Mouse (Mus musculus): ENCODE data around the gene Tmem184b. TPM values are rescaled to one million over a fixed set of nuclear protein-coding genes. Genes with fewer than 3 reads are reported as not detected.

Gene Tmem184b
- total and polyA plus RNA-seq, 3 experiments, result 1.9 to 13.8 (median 11.3) TPM

DNA sequence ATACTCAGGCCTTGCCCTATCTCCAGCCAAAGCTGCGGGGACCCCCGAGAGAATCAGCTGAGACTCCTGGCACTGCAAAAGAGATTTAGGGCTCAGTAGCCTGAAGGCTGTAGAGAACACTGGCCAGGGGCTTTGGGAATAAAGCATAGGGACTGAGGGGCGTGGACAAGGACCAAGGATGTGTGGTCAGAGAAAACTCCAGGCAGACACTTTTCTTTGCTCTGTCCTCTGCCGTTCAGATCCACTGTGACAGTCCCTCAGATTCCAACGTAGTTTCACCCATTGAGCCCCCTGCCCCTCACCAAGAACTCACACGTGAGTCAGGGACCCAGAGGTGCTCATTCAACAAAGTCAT is 38.9 kb upstream of the Tmem184b start:
- TF ChIP-seq CTCF (IDR thresholded peaks at IDR 0.05; ENCODE audit: low read depth, low read length), result no peak
- TF ChIP-seq GATA2 (IDR thresholded peaks at IDR 0.05; ENCODE audit: borderline replicate concordance, low read depth, low read length), result no peak
- TF ChIP-seq POLR2AphosphoS5 (IDR thresholded peaks at IDR 0.05; ENCODE audit: insufficient replicate concordance, low read depth, low read length), result no peak
- TF ChIP-seq GATA1 (IDR thresholded peaks at IDR 0.05; ENCODE audit: borderline replicate concordance, low read length), result no peak
- no peak for TF ChIP-seq TAL1 (conservative IDR thresholded peaks at IDR 0.05; ENCODE audit: low read depth, low read length)
- Histone ChIP-seq H3K4me1 (ENCODE audit: insufficient read depth, low read depth, low read length) (no peaks in the 10 kb centered on the region), H3K9me3 (replicated peaks) (no peaks in the 10 kb centered on the region), H3K36me3 (replicated peaks) (no peaks in the 10 kb centered on the region), H3K4me3 (ENCODE audit: low read depth, low read length) (no peak overlapping the region), H3K27me3 (ENCODE audit: insufficient read depth, low read length) (peaks cover 43% of the 10 kb centered on the region)
- ATAC-seq (ENCODE audit: extremely low read depth, insufficient number of reproducible peaks, low FRiP score, poor library complexity, severe bottlenecking), result no peak
- DNase-seq (ENCODE audit: low spot score), result no peak

DNA sequence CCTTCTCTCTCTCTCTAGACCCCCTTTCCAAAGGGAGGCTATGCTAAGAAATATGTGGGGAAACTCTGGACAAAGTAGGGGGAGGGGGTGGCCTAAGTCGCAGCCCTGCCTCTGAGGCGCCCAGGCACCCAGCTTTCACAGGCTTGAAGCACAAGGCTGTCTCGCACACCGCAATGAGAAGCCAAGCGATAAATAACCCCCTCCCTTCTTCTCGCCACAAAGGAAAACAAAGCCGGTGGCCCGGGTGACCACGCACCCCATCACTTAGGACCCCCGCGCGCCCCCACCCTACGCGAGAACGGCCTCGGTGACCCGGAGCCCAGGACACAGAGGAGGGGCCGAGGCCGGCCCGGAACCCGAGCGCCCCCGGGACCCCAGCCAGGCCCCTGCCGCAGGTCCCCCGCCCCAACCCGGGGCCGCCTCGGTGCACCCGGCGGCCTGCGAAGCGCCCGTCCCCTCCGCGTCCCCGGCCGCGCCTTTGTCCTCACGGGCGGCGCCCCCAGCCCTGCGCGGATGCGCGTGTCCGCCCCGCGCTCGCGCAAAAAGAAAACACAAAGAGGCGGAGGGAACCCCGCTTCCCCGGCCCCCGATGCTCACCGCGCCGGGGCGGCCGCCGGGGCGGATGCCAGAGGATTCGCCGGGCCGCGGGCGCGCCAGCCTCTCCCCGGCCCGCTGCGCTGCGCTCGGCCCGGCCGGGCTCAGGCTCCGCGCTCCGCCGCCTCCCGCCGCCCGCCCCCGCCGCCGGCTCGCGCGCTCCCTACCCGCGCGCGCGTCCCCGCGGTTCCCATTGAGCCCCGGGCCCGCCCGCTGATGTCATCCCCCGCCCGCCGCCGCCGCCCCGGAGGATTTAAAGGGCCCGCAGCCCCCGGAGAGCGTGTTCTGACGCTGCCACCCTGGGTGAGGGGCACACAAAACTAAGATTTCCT is 38.2 kb upstream of the Tmem184b start:
- H3K27me3 ChIP-seq (ENCODE audit: insufficient read depth, low read length), result peaks cover 43% of the 10 kb centered on the region
- TF ChIP-seq POLR2AphosphoS5 (IDR thresholded peaks at IDR 0.05; ENCODE audit: insufficient replicate concordance, low read depth, low read length) (no peak), CTCF (IDR thresholded peaks at IDR 0.05; ENCODE audit: low read depth, low read length) (no peak), TAL1 (conservative IDR thresholded peaks at IDR 0.05; ENCODE audit: low read depth, low read length) (no peak), GATA2 (IDR thresholded peaks at IDR 0.05; ENCODE audit: borderline replicate concordance, low read depth, low read length) (no peak), GATA1 (IDR thresholded peaks at IDR 0.05; ENCODE audit: borderline replicate concordance, low read length) (no peak)
- H3K4me3 ChIP-seq (ENCODE audit: low read depth, low read length), result no peak overlapping the region
- H3K4me1 ChIP-seq (ENCODE audit: insufficient read depth, low read depth, low read length), result no peaks in the 10 kb centered on the region
- no peaks in the 10 kb centered on the region for H3K36me3 ChIP-seq (replicated peaks)
- DNase-seq (ENCODE audit: low spot score) (no peak), ATAC-seq (ENCODE audit: extremely low read depth, insufficient number of reproducible peaks, low FRiP score, poor library complexity, severe bottlenecking) (no peak)
- no peaks in the 10 kb centered on the region for H3K9me3 ChIP-seq (replicated peaks)

DNA sequence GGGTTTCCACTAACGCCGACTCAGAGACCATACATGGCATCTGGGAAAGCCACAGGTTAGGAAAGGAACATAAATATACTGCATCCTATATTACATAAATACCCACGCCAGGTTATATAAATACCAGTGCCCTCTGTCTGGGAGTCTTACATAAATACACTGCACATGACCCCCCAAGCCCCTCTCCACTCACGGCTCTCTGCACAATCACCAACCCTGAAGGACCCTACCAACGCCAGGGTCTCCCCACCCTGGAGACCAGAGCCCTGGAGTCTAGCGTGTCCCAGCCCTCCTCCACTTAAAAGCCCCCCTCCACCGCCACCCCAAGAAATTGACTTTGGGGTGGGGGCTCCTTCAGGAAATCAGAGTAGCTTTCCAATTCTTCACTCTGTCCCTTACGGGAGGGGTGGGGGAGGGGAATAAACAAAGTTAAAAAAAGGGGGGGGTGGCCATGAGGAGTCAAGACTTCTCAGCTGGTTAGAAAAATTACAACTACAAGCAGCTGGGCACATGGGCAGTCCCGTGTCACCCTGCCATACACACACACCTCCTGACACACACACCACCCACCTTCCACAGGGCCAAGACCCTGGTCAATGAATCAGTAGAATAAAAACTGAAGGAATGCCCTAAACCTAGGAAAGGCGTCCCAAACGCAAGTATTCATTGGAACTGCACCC is 37.4 kb upstream of the Tmem184b start:
- Histone ChIP-seq H3K9me3 (replicated peaks) (no peaks in the 10 kb centered on the region), H3K4me3 (ENCODE audit: low read depth, low read length) (no peak overlapping the region), H3K27me3 (ENCODE audit: insufficient read depth, low read length) (peaks cover 40% of the 10 kb centered on the region), H3K4me1 (ENCODE audit: insufficient read depth, low read depth, low read length) (no peaks in the 10 kb centered on the region), H3K36me3 (replicated peaks) (no peaks in the 10 kb centered on the region)
- ATAC-seq (ENCODE audit: extremely low read depth, insufficient number of reproducible peaks, low FRiP score, poor library complexity, severe bottlenecking) (no peak), DNase-seq (ENCODE audit: low spot score) (no peak)
- TF ChIP-seq GATA2 (IDR thresholded peaks at IDR 0.05; ENCODE audit: borderline replicate concordance, low read depth, low read length) (no peak), GATA1 (IDR thresholded peaks at IDR 0.05; ENCODE audit: borderline replicate concordance, low read length) (no peak)

DNA sequence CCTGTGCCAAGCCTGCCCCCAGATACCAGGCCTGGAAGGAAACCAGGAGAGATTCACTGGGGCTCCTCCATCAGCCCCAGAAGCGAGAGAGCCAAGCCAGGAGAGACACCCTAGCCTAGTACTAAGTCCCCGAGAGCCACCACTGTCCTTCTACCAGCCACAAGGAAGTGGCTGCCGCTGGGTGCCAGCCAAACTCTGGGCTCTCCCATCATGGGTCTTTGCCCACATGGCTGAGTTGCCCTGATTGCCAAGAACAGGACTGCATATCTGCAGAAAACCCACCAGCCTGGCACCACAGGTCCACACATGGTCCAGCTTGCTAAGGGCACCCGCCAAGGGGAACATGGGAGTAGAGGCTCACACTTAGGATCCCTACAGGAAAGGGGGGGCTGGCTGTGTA is 36.9 kb upstream of the Tmem184b start:
- no peak for TF ChIP-seq POLR2AphosphoS5 (IDR thresholded peaks at IDR 0.05; ENCODE audit: insufficient replicate concordance, low read depth, low read length)
- TF ChIP-seq GATA2 (IDR thresholded peaks at IDR 0.05; ENCODE audit: borderline replicate concordance, low read depth, low read length), result no peak
- no peak for TF ChIP-seq GATA1 (IDR thresholded peaks at IDR 0.05; ENCODE audit: borderline replicate concordance, low read length)
- no peak for TF ChIP-seq CTCF (IDR thresholded peaks at IDR 0.05; ENCODE audit: low read depth, low read length)
- no peak for TF ChIP-seq TAL1 (conservative IDR thresholded peaks at IDR 0.05; ENCODE audit: low read depth, low read length)
- H3K9me3 ChIP-seq (replicated peaks), result no peaks in the 10 kb centered on the region
- no peaks in the 10 kb centered on the region for H3K4me1 ChIP-seq (ENCODE audit: insufficient read depth, low read depth, low read length)
- DNase-seq (ENCODE audit: low spot score) (no peak), ATAC-seq (ENCODE audit: extremely low read depth, insufficient number of reproducible peaks, low FRiP score, poor library complexity, severe bottlenecking) (no peak)
- H3K27me3 ChIP-seq (ENCODE audit: insufficient read depth, low read length), result peaks cover 42% of the 10 kb centered on the region
- H3K36me3 ChIP-seq (replicated peaks), result no peaks in the 10 kb centered on the region
- H3K4me3 ChIP-seq (ENCODE audit: low read depth, low read length), result no peak overlapping the region

DNA sequence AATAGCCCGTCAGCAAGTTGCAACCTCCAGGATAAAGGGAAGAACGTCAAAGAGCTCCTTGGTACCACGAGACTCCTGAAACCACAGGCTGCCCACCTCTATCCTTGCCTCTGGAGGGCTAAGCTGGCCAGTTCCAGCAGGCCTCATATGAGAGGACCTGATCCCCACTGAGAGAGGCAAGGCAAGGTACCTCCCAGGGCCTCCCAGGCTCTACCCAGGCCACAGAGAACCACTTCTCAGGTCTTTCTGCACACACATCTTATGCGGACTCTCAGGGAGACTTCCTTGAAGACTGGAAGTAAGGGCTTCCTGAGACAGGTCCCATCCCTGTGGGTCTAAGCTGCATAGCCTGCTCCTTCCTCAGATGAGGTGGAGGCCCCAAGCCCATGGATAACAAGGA is 36.0 kb upstream of the Tmem184b start:
- no peak for TF ChIP-seq POLR2AphosphoS5 (IDR thresholded peaks at IDR 0.05; ENCODE audit: insufficient replicate concordance, low read depth, low read length)
- TF ChIP-seq GATA1 (IDR thresholded peaks at IDR 0.05; ENCODE audit: borderline replicate concordance, low read length), result no peak
- TF ChIP-seq CTCF (IDR thresholded peaks at IDR 0.05; ENCODE audit: low read depth, low read length), result no peak
- TF ChIP-seq TAL1 (conservative IDR thresholded peaks at IDR 0.05; ENCODE audit: low read depth, low read length), result no peak
- no peak overlapping the region for H3K4me3 ChIP-seq (ENCODE audit: low read depth, low read length)
- H3K4me1 ChIP-seq (ENCODE audit: insufficient read depth, low read depth, low read length), result no peaks in the 10 kb centered on the region
- no peaks in the 10 kb centered on the region for H3K36me3 ChIP-seq (replicated peaks)
- peaks cover 41% of the 10 kb centered on the region for H3K27me3 ChIP-seq (ENCODE audit: insufficient read depth, low read length)
- no peak for DNase-seq (ENCODE audit: low spot score)
- no peaks in the 10 kb centered on the region for H3K9me3 ChIP-seq (replicated peaks)
- no peak for ATAC-seq (ENCODE audit: extremely low read depth, insufficient number of reproducible peaks, low FRiP score, poor library complexity, severe bottlenecking)

DNA sequence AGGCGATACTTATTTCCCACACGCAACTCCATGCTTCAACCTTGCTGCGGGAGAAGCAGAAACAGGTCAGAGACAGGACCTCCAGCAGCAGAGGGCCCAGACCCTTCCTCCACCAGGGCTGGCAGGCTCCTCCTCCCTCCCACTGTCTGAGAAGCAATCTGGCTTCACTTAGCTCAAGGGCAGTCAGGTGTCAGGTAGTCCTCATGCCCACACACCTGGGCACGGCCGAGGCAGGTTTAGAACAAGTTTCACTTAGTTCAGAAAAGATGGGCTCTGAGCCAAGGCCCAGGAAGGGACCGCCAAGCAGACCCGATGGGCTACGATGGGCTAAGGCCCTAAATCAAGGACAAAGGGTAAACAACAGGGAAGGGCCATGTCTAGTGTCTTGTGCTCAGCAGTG is 35.4 kb upstream of the Tmem184b start:
- TF ChIP-seq GATA1 (IDR thresholded peaks at IDR 0.05; ENCODE audit: borderline replicate concordance, low read length), result no peak
- TF ChIP-seq TAL1 (conservative IDR thresholded peaks at IDR 0.05; ENCODE audit: low read depth, low read length), result no peak
- peaks cover 36% of the 10 kb centered on the region for H3K27me3 ChIP-seq (ENCODE audit: insufficient read depth, low read length)
- no peaks in the 10 kb centered on the region for H3K4me1 ChIP-seq (ENCODE audit: insufficient read depth, low read depth, low read length)
- no peak overlapping the region for H3K4me3 ChIP-seq (ENCODE audit: low read depth, low read length)
- H3K9me3 ChIP-seq (replicated peaks), result no peaks in the 10 kb centered on the region
- DNase-seq (ENCODE audit: low spot score), result no peak
- ATAC-seq (ENCODE audit: extremely low read depth, insufficient number of reproducible peaks, low FRiP score, poor library complexity, severe bottlenecking), result no peak
- H3K36me3 ChIP-seq (replicated peaks), result no peaks in the 10 kb centered on the region

All from G1E (cell line).